ENCODE assay signal across 17 mouse cellular contexts in the genomic region with DNA sequence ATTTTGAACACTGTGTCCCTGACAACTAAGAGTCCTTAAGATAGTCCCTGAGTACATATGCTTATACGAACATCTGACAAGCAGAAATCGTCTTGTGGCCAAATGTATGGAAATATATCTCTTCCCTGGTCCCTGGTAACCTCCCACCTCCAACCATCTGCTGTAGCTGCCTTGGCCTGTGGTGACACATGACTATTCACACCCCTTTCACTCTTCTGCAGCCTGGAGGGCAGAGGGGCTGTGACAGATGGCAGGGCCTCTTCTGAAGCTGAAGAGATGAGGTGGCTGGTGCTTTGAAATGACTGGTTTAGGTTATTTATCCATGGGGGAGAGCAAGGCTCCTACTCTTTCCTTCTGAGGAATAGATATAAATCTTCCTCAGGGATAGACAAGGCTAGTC.
"Had no signal": no experiment of that assay in that cellular context is flagged by ENCODE, and none has a peak within 500 bp of the region (broad histone marks: within the 10 kb centered on the region; RNA-seq: fewer than 3 reads in every experiment).

No protein-coding gene starts in this region.

- H3K4me2 ChIP-seq: limb, embryonic 13.5 days; midbrain, embryonic 11.5 days; neural tube, embryonic 15.5 days had no signal

- H3K9ac ChIP-seq: limb, embryonic 13.5 days; liver, embryonic 14.5 days; neural tube, embryonic 15.5 days had no signal

- H3K9me3 ChIP-seq: limb, embryonic 13.5 days; neural tube, embryonic 15.5 days had no signal

- H3K4me1 ChIP-seq: limb, embryonic 13.5 days; neural tube, embryonic 15.5 days had no signal

- H3K27me3 ChIP-seq: limb, embryonic 13.5 days; neural tube, embryonic 15.5 days had no signal

- DNase-seq: kidney, adult 9 months; kidney, postnatal 36 days; layer of hippocampus, adult 9-11 months; layer of hippocampus, postnatal 36 days; lung, adult 2 months; lung, postnatal 36 days; right cerebral cortex, postnatal 4 days; spleen, adult 18-20 months; thymus, adult 18-20 months; thymus, postnatal 14 days had no signal

- H3K27ac ChIP-seq: kidney, postnatal 0 days; limb, embryonic 13.5 days; liver, embryonic 14.5 days; neural tube, embryonic 15.5 days had no signal

- H3K36me3 ChIP-seq: limb, embryonic 13.5 days; neural tube, embryonic 15.5 days had no signal

- H3K4me3 ChIP-seq: limb, embryonic 13.5 days; myocyte; neural tube, embryonic 15.5 days had no signal

- ATAC-seq: lung, postnatal 0 days had no signal
